Mouse (Mus musculus): ENCODE measurements around the gene Mmp12.
"Not testable (repeated sequence)": the region's sequence is repeated elsewhere in the genome, so short reads cannot be mapped to it uniquely, and the experiment has no call there.

Mmp12 gene

DNA sequence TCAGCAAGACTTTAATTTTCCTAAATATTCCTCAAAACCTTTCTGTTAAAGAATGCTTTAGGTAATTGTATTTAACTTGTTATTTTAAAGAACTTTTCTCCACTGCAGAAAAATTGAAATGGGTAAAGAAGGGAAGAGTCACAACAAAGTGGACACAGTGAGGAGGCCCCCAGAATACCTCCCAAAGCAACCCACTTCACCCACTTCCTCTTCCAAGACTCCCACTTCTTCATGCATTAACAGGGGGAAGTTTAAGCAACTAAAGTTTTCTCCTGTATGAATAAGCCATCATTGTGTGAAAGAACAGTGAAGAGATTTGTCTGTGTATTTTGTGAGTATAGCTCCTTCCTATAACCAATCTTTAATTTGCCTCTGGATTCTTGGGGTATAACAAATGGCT, at the start of gene Mmp12:
Gene Mmp12, plus strand, starts transcription at position 275 of the 400 bp plus-strand sequence.
- DNase-seq = no peak

DNA sequence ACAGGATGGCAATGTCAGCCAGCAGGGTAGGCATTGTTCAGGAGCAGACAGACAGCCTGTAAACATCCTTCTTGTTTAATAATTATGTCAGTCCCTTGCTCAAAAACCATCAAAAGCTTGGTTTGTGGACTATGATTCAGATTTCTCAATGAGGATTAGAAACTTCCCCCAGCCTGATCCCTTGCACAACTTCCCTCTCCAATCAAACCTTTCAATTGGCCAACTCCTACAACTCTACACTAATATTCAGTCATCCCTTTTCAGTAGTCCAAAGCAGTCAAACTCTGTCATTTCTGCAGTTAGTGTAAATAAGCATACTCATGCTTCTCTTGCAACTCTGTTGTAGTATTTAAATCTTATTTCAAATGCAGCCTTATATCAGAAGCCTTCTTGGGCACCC, 12.3 kb upstream of the Mmp12 start:
- no peak for DNase-seq

DNA sequence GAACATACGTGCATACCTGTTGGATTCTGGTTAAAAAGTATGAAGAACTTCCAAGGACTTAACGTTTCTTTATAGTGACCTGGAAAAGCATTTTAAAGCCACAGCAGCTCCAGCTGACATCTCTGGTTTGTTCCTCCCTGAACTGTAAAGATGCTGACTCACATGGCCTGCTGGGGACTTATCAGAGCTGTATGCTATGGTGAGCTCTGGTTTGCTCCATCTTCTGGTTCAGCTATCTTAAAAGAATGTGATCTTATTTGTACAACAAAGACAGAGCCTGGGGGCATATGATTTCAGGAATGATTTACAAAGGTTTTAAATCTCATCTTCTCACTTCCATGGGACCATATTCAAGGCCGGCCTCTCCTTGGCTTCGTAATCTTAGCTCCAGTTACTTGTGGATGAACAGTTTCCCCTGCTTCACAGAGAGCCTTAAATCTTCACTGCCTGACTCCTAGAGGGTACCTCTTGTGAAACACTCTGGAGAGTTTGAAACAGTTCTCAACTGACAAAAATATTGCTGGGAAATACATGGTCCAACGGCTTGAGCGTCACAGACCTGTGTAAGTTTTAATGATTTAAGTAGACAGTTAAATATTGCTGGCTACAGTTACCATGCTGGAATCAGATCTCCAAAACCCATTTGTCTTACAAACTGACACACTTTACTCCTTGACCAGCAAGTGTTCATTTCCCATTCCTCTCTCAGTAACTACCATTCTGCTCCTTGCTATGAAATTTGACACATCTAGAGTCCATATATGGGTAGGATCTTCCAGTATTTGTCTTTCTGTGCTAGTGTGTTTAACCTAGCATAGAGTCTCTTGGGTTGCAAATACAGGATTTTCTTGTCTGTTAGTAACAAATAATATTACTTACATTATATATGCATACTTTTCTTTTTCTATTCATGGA, 8.2 kb upstream of the Mmp12 start:
- DNase-seq = no peak

DNA sequence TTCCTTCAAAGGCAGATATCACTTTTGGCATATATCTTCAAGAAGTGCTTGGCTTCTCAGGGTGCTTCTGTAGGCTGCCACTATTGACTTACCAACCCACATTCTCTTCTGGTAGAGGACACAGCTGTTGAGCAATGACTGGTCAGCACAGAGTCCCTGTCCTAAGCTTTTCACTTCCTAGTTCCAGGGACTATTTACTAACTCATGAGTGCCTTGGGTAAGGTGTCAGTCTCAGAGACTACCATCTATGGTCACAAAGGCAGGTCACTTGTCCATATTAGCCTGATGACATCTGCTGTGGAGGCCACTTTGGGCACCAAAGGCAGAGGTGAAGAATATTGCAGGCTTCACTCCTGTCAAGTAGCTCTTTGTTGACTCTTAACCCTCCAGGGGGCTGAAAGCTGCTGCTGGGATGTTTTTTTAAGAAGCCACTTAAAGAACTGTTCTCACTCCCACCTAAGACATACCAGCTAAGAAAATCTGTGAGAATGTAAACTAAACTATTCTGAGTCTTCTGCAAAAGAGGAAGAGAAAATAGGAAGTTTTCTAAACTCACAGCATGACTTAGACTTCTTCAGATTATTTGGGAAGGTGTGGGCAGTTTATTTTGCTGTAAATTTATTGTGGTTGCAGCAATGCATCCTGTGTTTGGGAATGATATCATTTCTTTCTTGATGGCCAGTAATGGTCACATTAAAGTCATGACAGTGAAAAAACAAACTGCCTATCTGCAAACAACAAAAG, 7.3 kb upstream of the Mmp12 start:
- no peak for DNase-seq

DNA sequence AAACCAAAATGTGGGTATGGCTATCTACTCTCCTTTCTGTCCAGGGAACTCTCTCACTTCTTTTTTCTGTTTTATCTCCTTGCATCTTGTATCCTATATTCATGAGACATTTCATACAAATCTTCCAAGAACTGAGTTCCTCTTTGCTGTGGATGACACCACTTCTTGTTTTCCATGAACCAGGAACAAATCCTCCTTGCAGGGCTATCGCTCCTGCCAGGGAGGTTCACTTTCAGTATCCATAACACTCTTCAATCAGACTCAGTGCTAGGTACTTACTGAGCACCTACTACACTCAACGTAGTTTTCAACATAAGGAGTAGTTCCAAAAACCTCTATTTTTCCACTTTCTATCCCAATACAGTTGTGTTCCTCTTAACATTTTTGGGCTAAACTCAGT, 1.3 kb downstream of the Mmp12 start:
- DNase-seq = no peak

GRCm38 (mm10) chr9:7354535-7354934, 10.4 kb downstream of the Mmp12 start:
- no peak for DNase-seq

DNA sequence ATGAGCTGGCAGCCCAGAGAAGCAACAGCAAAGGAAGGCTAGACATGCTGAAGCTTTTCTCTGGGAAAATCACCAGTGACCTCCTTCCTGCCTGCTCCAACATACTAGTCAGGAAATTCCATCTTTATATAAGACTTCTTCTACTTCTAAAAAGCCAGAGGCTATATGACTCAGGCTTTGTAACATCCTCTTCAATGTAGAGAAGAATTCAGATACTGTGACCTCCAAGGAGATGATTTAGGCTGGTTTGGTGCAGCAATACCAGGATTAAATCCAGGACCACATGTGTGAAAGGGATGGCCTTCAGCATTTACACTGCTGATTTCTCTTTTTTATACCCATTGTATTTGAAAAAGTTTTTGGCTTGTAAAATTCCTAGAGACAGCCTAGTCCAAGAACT, 43.8 kb downstream of the Mmp12 start, which contains the start of gene Mmp1b:
Gene Mmp1b, minus strand, starts transcription at position 101 of the 400 bp plus-strand sequence.
- DNase-seq = no peak

- not testable (repeated sequence) for DNase-seq
Measured at GRCm38 (mm10) chr9:7396556-7396955, 52.4 kb downstream of the Mmp12 start.

All from thymus, postnatal 25 days (tissue).